Mouse (Mus musculus): ENCODE measurements at regions not wholly inside any gene's neighbourhood (a gene's known extent, or its start where the extent isn't known, plus 50 kb on each side); places are given as distances from the start of the nearest gene placed in this dataset.
A peak's percentile ranks its signal among the peaks of the same experiment; 100 is the strongest.

- peak; percentile 43 for DNase-seq
Observed at GRCm38 (mm10) chr7:67462591-67462990, 89.9 kb upstream of the Mef2a start.

- DNase-seq: peak; percentile 84
Observed at GRCm38 (mm10) chr7:67461333-67462255, 88.9 kb upstream of the Mef2a start.

- DNase-seq: no peak
Observed at GRCm38 (mm10) chr7:67459810-67460209, 87.2 kb upstream of the Mef2a start.

GRCm38 (mm10) chr7:67459209-67459608 is 86.6 kb upstream of the Mef2a start:
- no peak for DNase-seq

GRCm38 (mm10) chr7:67458640-67459039 is 86.0 kb upstream of the Mef2a start:
- no peak for DNase-seq

GRCm38 (mm10) chr7:67457898-67458297 is 85.2 kb upstream of the Mef2a start:
- DNase-seq: no peak

- DNase-seq: no peak
Observed at GRCm38 (mm10) chr7:67456015-67456414, 83.4 kb upstream of the Mef2a start.

GRCm38 (mm10) chr7:67454458-67454857 is 81.8 kb upstream of the Mef2a start:
- no peak for DNase-seq

GRCm38 (mm10) chr7:67451157-67451793 is 78.6 kb upstream of the Mef2a start:
- no peak for DNase-seq

- DNase-seq: peak; percentile 51
Observed at GRCm38 (mm10) chr7:67446606-67447005, 73.9 kb upstream of the Mef2a start.

- DNase-seq: no peak
Observed at GRCm38 (mm10) chr7:67445203-67446041, 72.8 kb upstream of the Mef2a start.

GRCm38 (mm10) chr7:67444523-67444942 is 71.9 kb upstream of the Mef2a start:
- DNase-seq: no peak

GRCm38 (mm10) chr7:67443666-67444065 is 71.0 kb upstream of the Mef2a start:
- DNase-seq: no peak

- DNase-seq: peak; percentile 60
Observed at GRCm38 (mm10) chr7:67443001-67443555, 70.4 kb upstream of the Mef2a start.

- no peak for DNase-seq
Observed at GRCm38 (mm10) chr7:67442284-67442683, 69.6 kb upstream of the Mef2a start.

GRCm38 (mm10) chr7:67440806-67441205 is 68.1 kb upstream of the Mef2a start:
- DNase-seq: no peak

- no peak for DNase-seq
Observed at GRCm38 (mm10) chr7:67437216-67438006, 64.8 kb upstream of the Mef2a start.

- peak; percentile 69 for DNase-seq
Observed at GRCm38 (mm10) chr7:67435643-67436339, 63.1 kb upstream of the Mef2a start.

- no peak for DNase-seq
Observed at GRCm38 (mm10) chr7:67430987-67431386, 58.3 kb upstream of the Mef2a start.

- no peak for DNase-seq
Observed at GRCm38 (mm10) chr7:67430041-67430440, 57.4 kb upstream of the Mef2a start.
